Mouse (Mus musculus) heart, postnatal 25 days (tissue): ENCODE data around the gene Olfr1371. TPM values are rescaled to one million over a fixed set of nuclear protein-coding genes. Genes with fewer than 3 reads are reported as not detected.
"Not testable (repeated sequence)": the region's sequence is repeated elsewhere in the genome, so short reads cannot be mapped to it uniquely, and the experiment has no call there.

Experiments used
- DNase-seq: peaks from one replicate; pipeline ENCODE4 v3.0.0; 2022; ENCODE audit warnings: low spot score
- intact Hi-C: fragments of 180-260 bp; cut with DNase I; formaldehyde crosslinking; loops from one replicate; pipeline ENCODE4 v1.15.1; 2025
- total RNA-seq, 2 experiments: library from RNA; stranded (reverse); gene quantifications; 2 replicates each; pipeline ENCODE4 v1.2.3; 2021

The Olfr1371 gene
- total RNA-seq, 2 experiments from 2014 or later, result not detected

DNA sequence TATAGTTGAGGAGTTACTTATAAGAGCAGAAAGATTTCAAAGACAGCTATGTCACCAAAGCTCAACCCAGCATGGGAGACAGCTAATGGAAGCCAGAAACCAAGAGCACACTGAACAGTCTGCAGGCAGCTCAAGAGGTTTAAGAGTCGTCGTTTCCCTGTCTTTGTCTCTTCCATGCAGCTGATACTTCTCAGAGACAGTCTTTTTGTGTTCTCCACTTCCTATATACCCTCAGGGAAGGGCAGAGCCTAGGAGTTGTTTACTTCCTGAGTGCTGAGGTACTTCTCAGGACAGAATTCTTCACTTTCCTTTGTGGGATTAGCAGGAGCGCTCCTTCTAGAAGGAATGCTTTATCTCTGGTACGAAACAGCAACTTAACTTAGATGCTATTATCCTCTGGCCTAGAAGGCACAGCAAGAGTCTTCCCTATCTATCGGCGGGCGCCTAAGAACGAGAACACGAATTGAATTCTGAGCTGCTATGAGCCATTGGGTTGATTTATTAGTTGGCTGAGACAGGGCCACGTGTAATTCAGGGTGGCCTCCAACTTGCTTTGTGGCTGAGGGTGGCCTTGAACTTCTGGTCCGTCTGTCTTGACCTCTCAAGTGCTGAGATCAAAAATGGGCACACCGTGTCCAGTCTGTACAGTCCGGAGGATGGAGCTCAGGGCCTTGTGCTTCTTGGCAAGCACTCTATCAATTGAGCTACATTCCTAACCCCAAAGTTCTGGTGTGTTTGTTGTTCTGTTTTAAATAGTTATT, 13.9 kb upstream of the Olfr1371 start:
- intact Hi-C loops, result no loop called here
- no peak for DNase-seq

DNA sequence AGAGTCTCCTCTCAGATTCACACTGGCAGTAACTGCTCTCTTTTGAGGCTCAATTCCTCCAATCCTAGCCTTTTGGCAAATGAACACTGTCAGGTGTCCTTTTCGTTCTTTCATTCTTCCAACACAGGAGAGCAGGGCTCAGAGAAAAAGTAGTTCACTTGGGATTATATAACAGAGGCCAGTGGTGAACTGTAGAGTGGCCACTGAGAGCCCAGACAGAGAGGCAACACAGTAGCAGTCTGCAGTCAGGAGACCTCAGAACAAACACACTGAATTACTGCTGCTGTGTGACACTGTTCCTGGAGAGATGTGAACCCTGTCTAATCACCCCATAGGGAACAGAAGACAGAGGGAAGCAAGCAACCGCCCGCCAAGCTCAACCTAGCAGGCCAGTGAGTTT, 13.3 kb upstream of the Olfr1371 start:
- intact Hi-C loops, result no loop called here
- DNase-seq, result no peak

DNA sequence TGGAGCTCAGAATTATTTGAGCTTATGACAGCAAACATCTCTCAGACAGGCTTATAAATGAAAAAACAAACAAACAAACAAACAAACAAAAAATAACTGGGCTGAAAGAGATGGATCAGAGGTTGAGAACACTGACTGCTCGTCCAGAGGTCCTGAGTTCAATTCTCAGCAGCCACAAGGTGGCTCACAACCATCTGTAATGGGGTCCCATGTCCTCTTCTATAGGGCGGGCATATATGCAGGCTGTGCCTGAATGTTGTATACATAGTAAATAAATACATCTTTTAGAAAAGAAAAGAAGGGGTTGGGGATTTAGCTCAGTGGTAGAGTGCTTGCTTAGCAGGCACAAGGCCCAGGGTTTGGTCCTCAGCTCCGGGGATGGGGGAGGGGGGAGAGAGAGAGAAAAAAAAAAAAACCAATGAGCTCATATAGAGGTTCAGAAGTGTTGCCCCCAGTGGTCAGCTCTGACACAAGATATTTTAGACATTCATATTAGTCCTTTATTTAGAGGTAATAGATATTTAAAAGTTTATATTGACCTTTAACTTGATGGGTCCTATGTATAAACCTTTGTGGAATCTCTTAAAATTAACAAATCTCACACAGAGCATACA, 12.3 kb upstream of the Olfr1371 start:
- intact Hi-C loops, result no loop called here
- DNase-seq, result no peak

DNA sequence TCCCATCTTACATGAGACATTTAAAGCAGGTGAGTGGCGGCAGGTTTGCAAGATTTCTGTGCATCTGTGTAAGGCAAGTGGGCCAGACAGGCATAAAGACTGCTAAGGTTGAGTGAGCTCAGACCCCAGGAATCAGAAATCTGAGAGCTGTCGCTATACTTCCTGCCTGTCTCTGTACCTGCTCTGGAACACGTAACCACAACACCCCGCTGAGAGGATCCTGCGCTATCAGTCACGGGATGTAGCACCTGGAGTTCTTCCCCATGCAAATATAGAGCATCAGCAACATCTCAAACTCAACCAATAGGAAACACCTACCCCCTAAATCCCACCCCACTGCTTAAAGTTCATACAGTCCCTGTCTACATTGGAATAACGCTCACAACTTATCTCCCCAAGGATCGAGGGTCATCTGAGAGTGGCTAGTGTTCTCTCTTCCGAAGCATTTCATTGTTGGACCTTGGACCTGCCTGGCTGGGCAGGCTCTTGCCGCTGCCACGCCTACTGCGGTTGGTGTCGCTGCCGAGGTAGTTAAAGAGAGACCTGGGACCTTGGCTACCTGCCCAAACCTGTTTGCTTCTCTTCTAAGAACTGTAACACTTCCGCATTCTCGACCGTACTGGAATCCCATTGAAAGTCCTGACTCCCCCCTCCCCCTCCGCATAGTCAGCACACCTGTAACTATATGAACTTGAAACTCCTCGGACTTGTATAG, 10.3 kb upstream of the Olfr1371 start:
- intact Hi-C loops, result loop anchor here (5.0 kb wide), 4 partner anchors 87 to 402 kb away; no protein-coding TSS in a partner anchor
- no peak for DNase-seq

DNA sequence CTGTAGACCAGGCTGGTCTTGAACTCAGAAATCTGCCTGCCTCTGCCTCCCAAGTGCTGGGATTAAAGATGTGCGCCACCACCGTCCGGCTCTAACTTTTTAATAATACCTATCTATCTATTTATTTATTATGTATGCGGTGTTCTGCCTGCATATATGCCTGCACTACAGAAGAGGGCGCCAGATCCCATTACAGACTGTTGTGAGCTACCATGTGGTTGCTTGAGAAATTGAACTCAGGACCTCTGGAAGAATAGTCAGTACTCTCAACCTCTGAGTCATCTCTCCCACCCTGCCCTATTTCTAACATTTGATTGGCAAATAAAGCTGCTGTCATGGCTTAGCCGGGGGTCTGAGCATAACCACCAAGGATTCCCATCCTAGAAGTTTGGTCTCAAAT, 9.1 kb upstream of the Olfr1371 start:
- intact Hi-C loops, result loop anchor here (5.0 kb wide), 4 partner anchors 86 to 401 kb away; no protein-coding TSS in a partner anchor
- DNase-seq, result no peak

DNA sequence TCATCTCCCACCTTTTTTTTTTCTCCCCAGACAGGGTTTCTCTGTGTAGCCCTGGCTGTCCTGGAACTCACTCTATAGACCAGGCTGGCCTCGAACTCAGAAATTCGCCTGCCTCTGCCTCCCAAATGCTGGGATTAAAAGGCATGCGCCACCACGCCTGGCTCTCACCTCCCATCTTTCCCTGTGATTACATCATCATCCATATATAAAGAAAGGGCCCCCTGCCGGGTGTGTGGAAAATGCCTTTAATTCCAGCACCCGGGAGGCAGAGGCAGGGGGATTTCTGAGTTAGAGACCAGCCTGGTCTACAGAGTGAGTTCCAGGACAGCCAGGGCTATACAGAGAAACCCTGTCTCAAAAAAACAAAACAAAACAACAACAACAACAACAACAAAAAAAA, 8.1 kb upstream of the Olfr1371 start:
- not testable (repeated sequence) for DNase-seq

DNA sequence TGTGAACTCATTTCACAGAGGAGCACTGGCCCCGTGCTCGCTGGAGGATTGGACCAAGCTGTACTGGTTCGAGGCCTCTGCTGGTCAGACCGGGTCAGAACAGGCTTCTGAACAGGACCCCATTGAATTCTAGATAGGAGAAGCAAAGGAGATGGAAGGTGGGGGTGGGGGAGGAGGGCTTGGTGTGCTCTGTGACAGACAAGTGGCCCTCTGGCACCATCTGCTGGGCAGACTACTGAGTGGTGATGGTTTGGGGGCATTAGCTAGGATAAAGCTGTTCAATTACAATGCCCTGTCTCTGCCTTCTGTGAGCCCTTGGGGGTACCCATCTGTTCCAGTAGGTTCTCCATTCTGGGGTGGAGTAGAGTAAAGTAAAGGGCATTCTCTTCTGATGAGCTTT, 6.5 kb upstream of the Olfr1371 start:
- no peak for DNase-seq
- intact Hi-C loops, result loop anchor here (2.0 to 5.0 kb wide), 5 partner anchors 77 to 398 kb away; no protein-coding TSS in a partner anchor

More for the DNA sequence above, 8.1 kb upstream of the Olfr1371 start:
- intact Hi-C loops, result loop anchor here (2.0 to 5.0 kb wide), 5 partner anchors 75 to 400 kb away; no protein-coding TSS in a partner anchor

DNA sequence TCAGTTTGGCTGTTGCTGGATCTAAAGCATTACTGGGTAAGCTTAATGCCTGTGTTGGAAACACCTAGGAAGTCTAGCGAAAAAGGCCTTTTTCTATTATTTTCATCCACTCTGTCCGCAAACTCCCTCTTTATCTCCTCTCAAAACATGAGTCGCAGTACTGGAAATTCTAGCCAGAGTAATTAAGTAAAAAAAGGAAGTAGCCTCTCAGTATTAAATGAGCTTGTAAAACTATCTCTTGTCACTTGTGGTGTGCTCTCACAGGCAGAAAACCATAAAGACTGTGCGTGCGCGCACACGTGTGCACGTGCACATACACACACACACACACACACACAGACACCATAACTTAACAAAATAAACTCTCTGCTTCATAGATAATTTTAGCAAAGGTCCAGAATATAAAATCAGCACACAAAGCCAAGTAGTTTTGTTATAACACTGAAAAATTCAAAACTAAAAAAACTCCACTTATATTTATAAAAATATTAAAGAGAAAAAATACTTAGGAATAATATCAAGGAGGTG, 17.2 kb downstream of the Olfr1371 start:
- DNase-seq, intact Hi-C loops: not testable (repeated sequence)

DNA sequence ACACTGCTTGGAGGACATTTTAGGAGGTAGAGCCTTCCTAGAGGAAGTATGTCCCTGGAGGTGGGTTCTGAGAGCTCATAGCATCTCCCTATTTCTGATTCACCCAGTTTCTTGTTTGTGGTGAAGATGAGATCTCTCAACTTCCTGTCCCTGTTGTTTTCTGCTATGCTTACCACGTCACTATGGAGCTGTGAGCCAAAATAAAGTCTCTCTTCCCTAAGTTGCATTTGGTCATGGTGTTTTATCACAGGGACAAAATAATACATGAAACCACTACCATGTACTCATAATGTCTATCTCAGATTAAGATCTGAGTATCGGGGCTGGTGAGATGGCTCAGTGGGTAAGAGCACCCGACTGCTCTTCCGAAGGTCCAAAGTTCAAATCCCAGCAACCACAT, 33.1 kb downstream of the Olfr1371 start:
- DNase-seq, intact Hi-C loops: not testable (repeated sequence)

DNA sequence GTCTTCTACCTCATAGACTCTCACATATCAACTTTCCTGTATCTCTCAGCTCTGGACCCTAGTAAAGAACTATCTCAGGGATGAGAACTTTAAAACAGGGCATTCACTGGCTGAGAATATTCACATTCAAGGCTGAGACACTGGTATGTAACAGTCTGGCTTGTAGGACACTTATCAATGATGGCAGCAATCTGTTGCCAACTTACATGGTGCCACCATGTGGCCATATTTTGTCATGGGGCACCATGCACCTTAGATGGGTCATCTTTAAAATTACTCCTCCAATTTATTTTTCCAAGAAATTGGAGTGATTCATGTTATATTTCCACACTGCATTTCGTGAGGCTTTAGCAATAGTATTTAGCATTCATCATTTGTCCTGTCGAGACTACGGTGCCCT, 33.9 kb downstream of the Olfr1371 start:
- DNase-seq, intact Hi-C loops: not testable (repeated sequence)

DNA sequence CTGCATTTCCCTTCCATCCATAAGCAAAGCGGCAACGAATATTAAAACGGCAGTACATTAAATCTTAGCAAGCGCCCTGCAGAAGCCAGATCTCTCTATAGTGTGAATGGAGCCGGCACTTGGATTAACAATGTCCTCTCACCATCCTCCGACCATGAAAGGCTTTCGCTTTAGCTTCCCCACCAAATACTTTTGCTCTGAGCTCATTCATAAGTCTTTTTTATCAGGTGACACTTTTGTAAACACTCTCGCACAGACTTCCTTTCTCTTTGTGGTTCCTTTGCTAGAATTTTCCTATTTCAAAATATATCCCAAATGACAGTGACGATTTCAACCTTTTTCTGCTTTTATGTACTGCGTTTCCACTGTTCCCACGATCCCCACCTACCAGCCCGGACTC, 45.3 kb downstream of the Olfr1371 start:
- intact Hi-C loops, result no loop called here
- no peak for DNase-seq

DNA sequence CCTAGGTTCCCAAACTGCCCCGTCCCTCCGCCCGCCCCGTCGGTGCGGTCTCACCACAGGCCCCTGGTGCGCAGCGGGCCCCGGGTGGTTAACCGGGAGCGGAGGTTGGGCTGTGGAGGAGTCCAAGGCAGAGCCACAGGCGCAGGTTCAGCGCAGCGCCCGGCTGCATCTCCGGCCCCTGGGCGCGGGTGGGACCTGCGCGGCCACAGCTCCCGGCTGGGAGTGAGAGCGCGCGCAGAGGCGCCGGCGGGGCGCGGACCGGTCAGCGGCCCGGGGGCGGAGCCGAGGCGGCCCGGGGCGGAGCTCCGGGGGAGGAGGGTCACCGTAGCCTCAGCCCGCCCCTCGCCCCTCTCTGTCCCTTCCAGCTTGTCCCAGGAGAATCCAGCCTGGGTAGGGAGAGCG, 45.9 kb downstream of the Olfr1371 start:
- DNase-seq, intact Hi-C loops: not testable (repeated sequence)

DNA sequence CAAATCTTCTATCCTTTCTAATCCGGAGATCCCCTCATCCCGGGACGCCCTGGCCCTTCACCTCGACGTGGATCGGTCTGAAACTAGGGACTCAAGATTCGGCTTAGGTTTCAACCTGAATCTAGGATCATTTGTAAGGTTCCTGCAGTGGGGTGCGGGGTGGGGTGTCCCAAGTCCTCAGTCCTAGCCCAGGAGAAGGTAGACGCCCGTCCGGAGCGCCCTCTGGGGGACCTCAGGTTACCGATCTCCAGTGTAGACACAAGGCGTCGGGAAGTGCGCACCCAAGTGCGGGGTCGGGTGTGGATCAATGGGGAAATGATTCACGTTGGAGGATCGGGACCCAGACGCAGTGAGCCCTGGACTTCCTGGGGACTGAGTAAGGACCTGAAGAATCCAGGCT, 46.7 kb downstream of the Olfr1371 start:
- intact Hi-C loops, result no loop called here
- DNase-seq, result peak; percentile 28

DNA sequence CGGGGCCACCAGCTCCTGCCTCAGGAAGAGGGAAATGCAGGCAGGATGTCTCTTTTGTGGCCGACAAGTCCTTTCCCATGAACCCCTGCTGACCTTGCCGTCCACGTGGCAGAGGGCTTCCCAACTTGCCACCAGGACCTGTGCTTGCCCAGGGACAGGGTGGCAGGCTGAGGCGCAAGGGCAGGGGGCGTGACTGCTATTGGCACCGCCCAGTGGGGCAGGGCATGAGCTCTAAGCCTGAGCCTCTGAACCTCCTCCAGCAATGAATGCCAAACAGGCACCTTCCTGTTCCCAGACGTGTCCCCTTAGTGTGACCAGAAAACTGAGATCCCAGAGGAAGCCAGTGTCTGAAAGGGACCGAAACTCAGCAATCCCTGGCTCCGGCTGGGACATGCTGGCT, 49.9 kb downstream of the Olfr1371 start:
- peak; percentile 41 for DNase-seq
- intact Hi-C loops, result no loop called here

Other genes with a start within 250 kb of the Olfr1371 start
- gene Cdkn2aipnl, start 246.3 kb downstream of the Olfr1371 start, total RNA-seq, result 10 to 100 TPM in 1 of 2 experiments, 1 to 10 TPM in 1; 8.8 to 10.5 TPM
- 100 to 1,000 TPM; 256 to 295 TPM for gene Ube2b, start 213.2 kb downstream of the Olfr1371 start, total RNA-seq
- gene Cdkl3, start 209.8 kb downstream of the Olfr1371 start, total RNA-seq, result 1 to 10 TPM; 3.8 to 4.1 TPM
- gene Ppp2ca, start 115.3 kb downstream of the Olfr1371 start, total RNA-seq, result 10 to 100 TPM; 50.8 to 55.6 TPM
- not detected for gene Olfr1373, start 68.5 kb downstream of the Olfr1371 start, total RNA-seq
- gene Skp1a, start 18.0 kb upstream of the Olfr1371 start, total RNA-seq, result 100 to 1,000 TPM; 236 to 255 TPM
- gene Tcf7, start 69.0 kb upstream of the Olfr1371 start, total RNA-seq, result under 1 TPM; 0.70 to 0.75 TPM
- gene Vdac1, start 146.9 kb upstream of the Olfr1371 start, total RNA-seq, result 1,000 to 10,000 TPM; 1,015 to 1,076 TPM
- gene 9530068E07Rik, start 182.4 kb upstream of the Olfr1371 start, total RNA-seq, result 10 to 100 TPM; 72.8 to 79.0 TPM